Mouse (Mus musculus): Measurements from ENCODE around the gene Rhox4a.
"Not testable (repeated sequence)": the region's sequence is repeated elsewhere in the genome, so short reads cannot be mapped to it uniquely, and the experiment has no call there.

The Rhox4a gene

GRCm38 (mm10) chrX:37265038-37265437, at the start of gene Rhox4a:
Rhox4a (plus strand) TSS chrX:37265338.
- DNase-seq (ENCODE audit: low spot score): not testable (repeated sequence)

- not testable (repeated sequence) for DNase-seq (ENCODE audit: low spot score)
Measured at GRCm38 (mm10) chrX:37222158-37222557, 43.0 kb upstream of the Rhox4a start, which contains the start of gene Rhox1. Rhox1 (minus strand) TSS chrX:37222258.

GRCm38 (mm10) chrX:37244676-37245075, 20.5 kb upstream of the Rhox4a start, which contains the start of gene Rhox2a:
Rhox2a (plus strand) TSS chrX:37244976.
- DNase-seq (ENCODE audit: low spot score): not testable (repeated sequence)

- not testable (repeated sequence) for DNase-seq (ENCODE audit: low spot score)
Measured at GRCm38 (mm10) chrX:37249619-37250018, 15.5 kb upstream of the Rhox4a start, which contains the start of gene Rhox3a. Rhox3a (plus strand) TSS chrX:37249919.

Measured in ovary, postnatal 14 days (tissue).